Mouse (Mus musculus) forebrain, embryonic 15.5 days (tissue): ENCODE results near the gene Ankrd40. TPM values are rescaled to one million over a fixed set of nuclear protein-coding genes. Genes with fewer than 3 reads are reported as not detected.

Source experiments
- polyA plus RNA-seq: library from polyadenylated mRNA; unstranded; fragments of >200 nt; fragmentation: Nextera tagmentation; extraction: Ambion mirVana; gene quantifications from 2 replicates; pipeline ENCODE4 v1.2.1, GENCODE M21; 2015

The Ankrd40 gene
- polyA plus RNA-seq, 1 experiment from 2014 or later: 15.9 TPM

Other genes with a start within 250 kb of the Ankrd40 start
- gene Tob1, start 116.5 kb upstream of the Ankrd40 start, polyA plus RNA-seq: 45.8 and 46.5 TPM in 2 replicates
- gene Wfikkn2, start 82.0 kb upstream of the Ankrd40 start, polyA plus RNA-seq: 3.7 and 7.9 TPM in 2 replicates
- gene Gm21885, start 46.1 kb upstream of the Ankrd40 start, polyA plus RNA-seq: 0.45 TPM in 1 of 2 replicates, not detected in the other
- gene Luc7l3, start 6.0 kb upstream of the Ankrd40 start, polyA plus RNA-seq: 153 and 156 TPM in 2 replicates
- 0.60 and 0.66 TPM in 2 replicates for gene Abcc3, start 65.0 kb downstream of the Ankrd40 start, polyA plus RNA-seq
- gene Cacna1g, start 146.2 kb downstream of the Ankrd40 start, polyA plus RNA-seq: 6.8 and 9.2 TPM in 2 replicates
- gene Spata20, start 158.2 kb downstream of the Ankrd40 start, polyA plus RNA-seq: 0.38 and 0.86 TPM in 2 replicates
- 0.66 and 0.75 TPM in 2 replicates for gene Epn3, start 172.0 kb downstream of the Ankrd40 start, polyA plus RNA-seq
- 1.7 and 2.7 TPM in 2 replicates for gene Mycbpap, start 193.7 kb downstream of the Ankrd40 start, polyA plus RNA-seq
- 5.7 and 6.1 TPM in 2 replicates for gene Rsad1, start 221.3 kb downstream of the Ankrd40 start, polyA plus RNA-seq
- 0.14 and 0.17 TPM in 2 replicates for gene Chad, start 237.0 kb downstream of the Ankrd40 start, polyA plus RNA-seq